Mouse (Mus musculus) megakaryocyte progenitor cell, adult 5-6 weeks (primary cell): ENCODE measurements around the gene Gm3618. TPM values are rescaled to one million over a fixed set of nuclear protein-coding genes. Genes with fewer than 3 reads are reported as not detected.
"Not testable (repeated sequence)": the region's sequence is repeated elsewhere in the genome, so short reads cannot be mapped to it uniquely, and the experiment has no call there.

ENCODE experiments used
- ATAC-seq: replicated peaks from 2 replicates; pipeline ENCODE4 v1.8.0; 2016; ENCODE audit warnings: mild to moderate bottlenecking, moderate TSS enrichment, inconsistent platforms; ENCODE audit not compliant: poor library complexity
- total RNA-seq, 2 experiments: library from RNA; stranded (forward) in 1 of 2; stranded (reverse) in 1 of 2; fragments of 157-497, 149-512 nt in 1 of 2; fragments of 200-1000 nt in 1 of 2; gene quantifications; 2 replicates each; pipeline versions ENCODE4 v1.2.3 to v1.2.4; 2015 to 2017

The Gm3618 gene
- total RNA-seq (2015) (not detected in 2 replicates), total RNA-seq (2017) (not detected in 2 replicates)

DNA sequence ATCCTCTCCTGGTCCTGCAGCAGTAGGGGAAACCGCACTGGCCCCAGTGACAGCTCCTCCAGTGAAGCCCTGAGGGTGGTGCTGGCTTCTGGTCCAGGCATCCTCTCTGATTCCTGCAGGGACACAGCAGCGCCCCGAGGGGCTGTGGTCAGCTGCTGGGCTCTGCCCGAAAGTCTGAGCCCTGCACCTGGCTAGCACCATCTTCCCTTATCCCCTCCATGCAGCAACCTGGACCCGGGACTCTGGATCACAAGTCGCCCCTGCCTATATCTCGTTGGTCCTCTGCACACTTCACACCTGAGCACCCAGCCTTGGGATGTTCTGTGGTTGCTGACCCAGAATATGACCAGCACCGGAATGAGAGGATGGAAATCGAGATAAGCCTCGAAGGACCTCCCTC, at the start of gene Gm3618:
Gm3618 (minus strand) TSS at position 101 of the 400 bp plus-strand sequence.
- not testable (repeated sequence) for ATAC-seq

- ATAC-seq, result not testable (repeated sequence)
Observed at GRCm38 (mm10) chr14:6390219-6390618, 46.7 kb upstream of the Gm3618 start, which contains the start of gene Gm16440. Gene Gm16440 (minus strand): TSS chr14:6390319.

DNA sequence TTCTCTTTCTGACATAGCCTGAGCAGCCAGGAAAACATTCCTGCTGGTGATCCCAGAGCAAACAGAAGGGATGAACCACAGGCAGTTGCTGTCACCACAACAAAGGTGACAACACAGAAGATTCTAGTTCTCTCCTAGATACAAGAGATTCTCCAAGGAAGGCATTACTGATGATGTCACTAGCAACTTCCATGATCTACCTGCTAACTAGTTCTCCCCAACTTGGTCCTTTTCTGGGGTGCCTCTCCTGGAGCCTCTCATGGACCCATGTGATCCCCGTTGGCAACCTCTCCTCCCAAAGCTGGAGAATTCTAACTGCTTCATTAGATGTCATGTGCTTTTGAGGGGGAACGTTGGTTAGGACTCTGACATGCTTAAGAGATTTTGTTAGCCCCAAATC, 38.7 kb downstream of the Gm3618 start, which contains the start of gene Gm21103:
Gm21103 (minus strand) TSS at position 101 of the 400 bp plus-strand sequence.
- ATAC-seq, result not testable (repeated sequence)

DNA sequence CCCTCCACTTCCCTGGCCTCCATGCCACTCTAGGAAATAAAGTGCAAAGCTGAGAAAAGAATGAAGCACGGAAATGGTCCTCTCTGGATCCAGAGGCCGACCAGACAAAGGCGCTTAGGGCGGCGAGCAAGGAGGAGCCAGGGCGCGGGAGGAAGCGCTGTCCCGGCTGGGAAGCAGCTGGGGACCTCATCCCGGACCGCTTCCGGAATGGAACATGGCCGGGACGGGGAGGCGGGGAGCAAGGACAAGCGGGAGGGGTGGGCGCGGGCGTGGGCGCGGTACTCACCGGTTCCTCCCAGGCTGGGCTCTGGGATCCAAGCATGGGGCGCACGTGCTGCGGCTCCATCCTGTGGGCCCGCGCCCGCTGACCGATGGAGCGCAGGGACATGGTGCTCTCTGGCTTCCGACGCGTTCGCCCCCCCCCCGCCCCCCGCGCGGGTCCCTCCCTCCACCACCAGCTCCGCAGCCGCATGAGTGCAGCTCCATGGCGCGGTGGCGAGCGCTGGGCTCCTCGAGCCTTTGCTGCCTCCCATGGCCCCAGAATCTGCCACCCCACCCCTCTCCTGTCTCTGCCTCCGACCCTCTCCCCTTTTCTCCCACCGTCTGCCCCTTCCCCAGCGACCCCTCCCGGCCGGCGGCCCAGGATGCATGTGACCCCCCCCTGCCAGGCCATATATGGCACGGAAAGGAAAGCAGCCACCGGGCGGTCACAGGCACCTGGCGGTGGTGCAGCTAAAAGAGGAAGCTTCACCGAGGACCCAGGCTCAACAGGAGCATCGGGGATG, 56.4 kb downstream of the Gm3618 start, which contains the start of gene Gm3411:
Gm3411 (minus strand) TSS at position 320 of the 785 bp plus-strand sequence.
- not testable (repeated sequence) for ATAC-seq

Other genes with a start within 250 kb of the Gm3618 start
- gene Gm8206, start 249.7 kb downstream of the Gm3618 start, total RNA-seq (2015), result not detected in 2 replicates
- 1.9 TPM in 1 of 2 replicates, not detected in the other for gene Gm8206, start 249.7 kb downstream of the Gm3618 start, total RNA-seq (2017)
- 0.27 and 0.29 TPM in 2 replicates for gene Gm3468, start 235.0 kb downstream of the Gm3618 start, total RNA-seq (2015)
- gene Gm3468, start 235.0 kb downstream of the Gm3618 start, total RNA-seq (2017), result 0.17 and 0.62 TPM in 2 replicates
- gene Gm3476, start 217.9 kb downstream of the Gm3618 start, total RNA-seq (2015), result not detected in 2 replicates
- not detected in 2 replicates for gene Gm3476, start 217.9 kb downstream of the Gm3618 start, total RNA-seq (2017)
- gene Gm21560, start 124.4 kb downstream of the Gm3618 start, total RNA-seq (2015), result not detected in 2 replicates
- not detected in 2 replicates for gene Gm21560, start 124.4 kb downstream of the Gm3618 start, total RNA-seq (2017)
- gene Gm3411, start 56.4 kb downstream of the Gm3618 start, total RNA-seq (2015), result 0.35 TPM in 1 of 2 replicates, not detected in the other
- not detected in 2 replicates for gene Gm3411, start 56.4 kb downstream of the Gm3618 start, total RNA-seq (2017)
- not detected in 2 replicates for gene Gm21103, start 38.8 kb downstream of the Gm3618 start, total RNA-seq (2015)
- not detected in 2 replicates for gene Gm21103, start 38.8 kb downstream of the Gm3618 start, total RNA-seq (2017)
- not detected in 2 replicates for gene Gm16440, start 46.6 kb upstream of the Gm3618 start, total RNA-seq (2015)
- not detected in 2 replicates for gene Gm16440, start 46.6 kb upstream of the Gm3618 start, total RNA-seq (2017)
- not detected in 2 replicates for gene Gm3591, start 68.8 kb upstream of the Gm3618 start, total RNA-seq (2015)
- gene Gm3591, start 68.8 kb upstream of the Gm3618 start, total RNA-seq (2017), result not detected in 2 replicates
- not detected in 2 replicates for gene Gm3594, start 100.9 kb upstream of the Gm3618 start, total RNA-seq (2015)
- not detected in 2 replicates for gene Gm3594, start 100.9 kb upstream of the Gm3618 start, total RNA-seq (2017)
- gene Gm8356, start 193.6 kb upstream of the Gm3618 start, total RNA-seq (2015), result not detected in 2 replicates
- not detected in 2 replicates for gene Gm8356, start 193.6 kb upstream of the Gm3618 start, total RNA-seq (2017)
- gene Gm3629, start 246.9 kb upstream of the Gm3618 start, total RNA-seq (2015), result 0.27 TPM in 1 of 2 replicates, not detected in the other
- not detected in 2 replicates for gene Gm3629, start 246.9 kb upstream of the Gm3618 start, total RNA-seq (2017)